Mouse (Mus musculus) midbrain, embryonic 12.5 days (tissue): ENCODE data around the gene Stum. TPM values are rescaled to one million over a fixed set of nuclear protein-coding genes. Genes with fewer than 3 reads are reported as not detected.
A peak's percentile ranks its signal among the peaks of the same experiment; 100 is the strongest.

Experiments used
- ATAC-seq: fragments of 200-750 bp; cut with Nextera tagmentation; 2 replicates; pipeline ENCODE4 v1.8.0; 2017; ENCODE audit warnings: low read depth, moderate TSS enrichment, moderate library complexity; ENCODE audit not compliant: low FRiP score
- H3K27ac ChIP-seq: fragments of 300-500 bp; sonication (generic); replicated peaks from 2 replicates; pipeline ENCODE4 v1.5.1; 2016; ENCODE audit warnings: mild to moderate bottlenecking
- H3K27me3 ChIP-seq: fragments of 300-500 bp; sonication (generic); 2 replicates; pipeline ENCODE4 v1.6.1; 2016; ENCODE audit warnings: mild to moderate bottlenecking
- H3K36me3 ChIP-seq: fragments of 300-500 bp; sonication (generic); 2 replicates; pipeline ENCODE4 v1.6.1; 2016
- H3K4me1 ChIP-seq: fragments of 300-500 bp; sonication (generic); 2 replicates; pipeline ENCODE4 v1.6.1; 2016
- H3K4me2 ChIP-seq: fragments of 300-500 bp; sonication (generic); replicated peaks from 2 replicates; pipeline ENCODE4 v1.6.1; 2016; ENCODE audit warnings: mild to moderate bottlenecking, moderate library complexity
- H3K4me3 ChIP-seq: fragments of 300-500 bp; sonication (generic); 2 replicates; pipeline ENCODE4 v1.5.1; 2016; ENCODE audit warnings: mild to moderate bottlenecking
- H3K9ac ChIP-seq: fragments of 300-500 bp; sonication (generic); replicated peaks from 2 replicates; pipeline ENCODE4 v1.6.1; 2016; ENCODE audit warnings: mild to moderate bottlenecking, moderate library complexity
- H3K9me3 ChIP-seq: fragments of 300-500 bp; sonication (generic); 2 replicates; pipeline ENCODE4 v1.6.1; 2016; ENCODE audit warnings: mild to moderate bottlenecking
- WGBS: fragments of 180-500 bp; shearing (Covaris S2); methylation state at CpG from one replicate; pipeline ENCODE4 v1.1.7; 2016; 5-methylcytosine and 5-hydroxymethylcytosine counted together
- polyA plus RNA-seq: library from polyadenylated mRNA; unstranded; fragments of >200 nt; fragmentation: Nextera tagmentation; extraction: Ambion mirVana; gene quantifications from 2 replicates; pipeline ENCODE4 v1.2.1, GENCODE M21; 2016

Stum gene
- polyA plus RNA-seq, 1 experiment from 2014 or later = 0.97 TPM

DNA sequence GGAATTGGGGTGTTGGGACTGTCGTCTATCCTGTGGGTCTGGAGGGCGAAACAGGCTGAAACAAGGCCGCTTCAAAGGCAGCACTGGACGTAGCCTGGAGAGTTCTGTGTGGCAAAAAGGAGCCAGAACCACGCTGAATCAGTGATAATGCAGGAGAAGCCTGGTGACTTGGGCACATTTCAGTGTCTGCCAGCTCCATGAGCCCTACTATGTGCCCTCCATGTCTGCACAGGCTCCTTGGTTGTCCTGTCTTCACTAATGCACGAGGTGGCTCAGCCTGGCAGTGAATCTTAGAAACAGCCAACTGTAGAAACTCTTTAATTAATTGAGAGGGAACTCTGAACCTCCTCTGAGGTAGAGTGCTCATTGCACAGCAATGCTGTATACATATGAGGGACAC is 56.9 kb downstream of the Stum start:
- Histone ChIP-seq H3K9me3 (no peaks in the 10 kb centered on the region), H3K27ac (no peak overlapping the region), H3K4me2 (no peak overlapping the region), H3K4me1 (peaks cover 10% of the 10 kb centered on the region; the same call in 1 of the 2 replicates), H3K4me3 (no peak overlapping the region), H3K36me3 (no peaks in the 10 kb centered on the region), H3K9ac (no peak overlapping the region), H3K27me3 (no peaks in the 10 kb centered on the region)
- no peak for ATAC-seq
- WGBS = 83% methylated on average over 6 of the region's 6 CpGs

DNA sequence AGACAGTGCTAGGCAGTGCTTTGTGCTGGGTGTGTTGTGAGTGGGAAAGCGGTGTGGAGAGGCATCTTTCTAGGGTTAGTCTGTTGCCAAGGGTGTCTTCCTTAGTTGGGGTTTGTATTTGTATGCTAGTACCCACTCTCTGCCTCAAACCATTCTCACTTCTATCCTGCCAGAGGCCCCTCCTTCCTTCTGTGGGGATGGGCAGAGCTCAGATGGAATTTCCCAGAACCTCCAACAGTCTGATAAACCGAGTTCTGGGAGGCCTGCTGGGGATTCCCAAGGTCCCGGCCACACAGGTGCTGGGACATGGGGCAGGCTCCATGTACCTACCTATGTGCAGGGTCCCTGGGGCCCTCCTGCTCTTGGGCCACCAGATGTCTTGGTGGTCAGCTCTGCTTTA is 59.4 kb downstream of the Stum start:
- Histone ChIP-seq H3K4me3 (no peak overlapping the region), H3K9me3 (no peaks in the 10 kb centered on the region), H3K36me3 (no peaks in the 10 kb centered on the region), H3K9ac (no peak overlapping the region), H3K27me3 (no peaks in the 10 kb centered on the region), H3K4me1 (peaks cover 22% of the 10 kb centered on the region), H3K27ac (no peak overlapping the region), H3K4me2 (no peak overlapping the region)
- no peak for ATAC-seq
- 75% methylated on average over 3 of the region's 3 CpGs for WGBS

DNA sequence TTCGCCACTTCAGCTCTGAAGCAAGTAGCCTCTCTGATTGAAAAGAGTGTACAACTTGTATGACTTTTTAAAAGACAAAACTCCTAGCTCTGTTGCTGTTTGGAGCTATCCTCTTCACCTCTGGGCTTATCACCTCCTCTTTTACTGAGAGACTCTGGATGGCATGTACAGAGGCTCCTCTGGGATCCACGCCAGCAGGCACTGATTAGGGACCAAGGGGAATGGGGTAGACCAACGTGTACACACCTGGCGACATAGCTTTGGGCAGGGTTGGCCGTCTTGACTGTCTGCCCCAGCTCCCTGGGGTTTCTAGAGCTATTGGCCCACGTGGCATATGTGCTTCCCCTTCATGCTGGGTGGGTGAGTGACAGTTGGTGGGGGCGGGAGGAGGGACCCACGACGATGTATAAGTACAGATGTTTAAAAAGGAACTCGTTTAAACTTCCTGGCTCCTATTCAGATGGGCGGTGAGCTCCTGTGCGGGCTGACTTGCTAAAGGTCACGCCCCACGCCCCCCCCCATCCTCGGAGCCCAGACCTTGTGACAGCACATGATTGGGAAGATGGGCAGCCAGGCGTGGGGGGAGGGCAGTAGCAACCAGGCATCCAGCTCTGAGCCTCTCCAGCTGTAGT is 60.2 kb downstream of the Stum start:
- Histone ChIP-seq H3K9me3 (no peaks in the 10 kb centered on the region), H3K4me3 (no peak overlapping the region), H3K4me2 (no peak overlapping the region), H3K27ac (no peak overlapping the region), H3K27me3 (no peaks in the 10 kb centered on the region), H3K9ac (no peak overlapping the region), H3K36me3 (no peaks in the 10 kb centered on the region), H3K4me1 (peaks cover 22% of the 10 kb centered on the region)
- WGBS = 66% methylated on average over 16 of the region's 16 CpGs
- no peak for ATAC-seq

DNA sequence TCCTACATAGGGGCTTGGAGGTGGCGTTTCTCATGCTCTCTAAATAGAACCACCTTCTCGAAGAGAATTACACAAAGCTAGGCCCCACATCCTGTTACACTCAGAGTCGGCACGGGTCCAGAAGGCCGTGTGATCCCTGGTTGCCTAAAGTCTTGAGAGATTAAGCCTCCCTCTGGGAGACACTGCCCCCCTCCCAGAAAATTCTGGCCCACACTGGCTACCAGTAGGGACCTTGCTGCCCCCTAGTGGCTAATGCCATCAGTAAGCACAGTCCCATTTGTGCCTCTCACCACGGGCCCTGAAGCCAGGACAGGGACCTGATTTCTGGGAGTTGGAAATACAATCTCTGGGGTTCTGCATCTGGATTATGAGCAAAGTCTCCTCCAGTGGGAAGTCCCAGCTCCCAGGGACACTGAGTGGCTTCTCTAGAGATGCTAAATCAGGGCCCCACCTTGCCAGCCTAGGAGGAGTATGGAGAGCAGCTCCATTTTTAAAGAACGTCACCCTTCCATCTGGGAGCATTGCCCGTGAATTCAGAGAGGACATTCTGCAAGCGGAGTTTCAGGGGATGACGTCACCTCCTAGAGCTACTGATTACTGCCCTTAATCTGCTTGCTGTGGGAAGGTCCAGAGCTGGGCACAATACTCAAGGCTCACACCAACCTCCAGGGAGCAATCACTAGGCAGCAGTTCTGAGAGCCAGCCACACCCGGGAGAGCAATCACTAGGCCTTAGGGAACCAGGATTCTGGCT is 61.1 kb downstream of the Stum start:
- WGBS = 30% methylated on average over 11 of the region's 11 CpGs
- H3K4me2 ChIP-seq = peak overlapping the region; percentile 11; the same call in 1 of the 2 replicates
- H3K9ac ChIP-seq = no peak overlapping the region
- H3K4me3 ChIP-seq = no peak overlapping the region
- 0 out of 2 replicates have a peak, but pooled peaks have one; percentile 45 for ATAC-seq
- no peaks in the 10 kb centered on the region for H3K27me3 ChIP-seq
- H3K4me1 ChIP-seq = peaks cover 22% of the 10 kb centered on the region
- H3K36me3 ChIP-seq = no peaks in the 10 kb centered on the region
- H3K27ac ChIP-seq = no peak overlapping the region
- no peaks in the 10 kb centered on the region for H3K9me3 ChIP-seq

GRCm38 (mm10) chr1:180421165-180421909 is 62.0 kb downstream of the Stum start:
- WGBS = 54% methylated on average over 25 of the region's 25 CpGs
- no peaks in the 10 kb centered on the region for H3K9me3 ChIP-seq
- no peaks in the 10 kb centered on the region for H3K27me3 ChIP-seq
- H3K4me2 ChIP-seq = peak overlapping the region; percentile 11
- no peaks in the 10 kb centered on the region for H3K36me3 ChIP-seq
- ATAC-seq = peak; percentile 13
- no peak overlapping the region for H3K9ac ChIP-seq
- H3K27ac ChIP-seq = peak overlapping the region; percentile 35; the same call in 1 of the 2 replicates
- no peak overlapping the region for H3K4me3 ChIP-seq
- H3K4me1 ChIP-seq = peaks cover 22% of the 10 kb centered on the region

DNA sequence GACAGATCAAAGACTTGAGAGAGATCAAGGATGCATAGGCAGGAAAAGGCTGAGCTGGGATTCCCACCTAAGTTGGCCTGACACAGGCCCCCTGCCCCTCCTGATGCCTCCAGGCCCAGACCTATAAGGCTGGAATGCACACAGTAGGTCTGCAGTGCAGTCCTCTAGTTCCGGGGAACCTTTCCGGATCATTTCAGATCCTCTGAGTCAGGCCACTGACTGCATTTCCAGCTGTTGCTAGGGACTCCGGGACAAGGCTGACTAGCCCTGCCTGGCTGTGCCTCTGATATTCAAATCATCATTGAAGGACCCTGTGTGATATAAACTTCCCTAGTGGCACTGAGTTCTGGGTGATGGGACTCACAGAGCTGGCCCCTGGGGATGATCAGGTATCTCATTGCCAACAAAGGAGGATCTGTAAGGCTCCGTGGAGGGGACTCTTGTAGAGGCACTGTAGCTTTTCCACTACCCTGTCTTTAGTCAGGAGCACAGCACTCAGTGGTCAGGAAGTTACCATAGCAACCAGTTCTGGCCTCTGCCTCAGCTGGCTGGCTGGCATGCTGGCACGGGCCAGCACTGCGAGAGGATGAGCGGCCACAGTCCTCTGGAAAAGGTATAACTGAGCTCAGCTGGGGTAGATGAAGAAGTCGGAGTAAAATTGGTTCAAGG is 62.7 kb downstream of the Stum start:
- peak overlapping the region; percentile 11 for H3K4me2 ChIP-seq
- no peak overlapping the region for H3K4me3 ChIP-seq

GRCm38 (mm10) chr1:180419059-180419458 is 64.2 kb downstream of the Stum start:
- Histone ChIP-seq H3K36me3 (no peaks in the 10 kb centered on the region), H3K4me1 (peaks cover 22% of the 10 kb centered on the region), H3K27ac (no peak overlapping the region), H3K4me2 (no peak overlapping the region), H3K27me3 (no peaks in the 10 kb centered on the region), H3K9me3 (no peaks in the 10 kb centered on the region), H3K4me3 (no peak overlapping the region), H3K9ac (no peak overlapping the region)
- WGBS = 88% methylated on average over 2 of the region's 2 CpGs
- no peak for ATAC-seq

More for the DNA sequence above, 62.7 kb downstream of the Stum start:
- Histone ChIP-seq H3K27me3 (no peaks in the 10 kb centered on the region), H3K4me1 (peaks cover 22% of the 10 kb centered on the region), H3K36me3 (no peaks in the 10 kb centered on the region), H3K9me3 (no peaks in the 10 kb centered on the region), H3K9ac (no peak overlapping the region), H3K27ac (peak overlapping the region; percentile 35; the same call in 1 of the 2 replicates)
- peak; percentile 64 for ATAC-seq
- WGBS = 32% methylated on average over 8 of the region's 8 CpGs

DNA sequence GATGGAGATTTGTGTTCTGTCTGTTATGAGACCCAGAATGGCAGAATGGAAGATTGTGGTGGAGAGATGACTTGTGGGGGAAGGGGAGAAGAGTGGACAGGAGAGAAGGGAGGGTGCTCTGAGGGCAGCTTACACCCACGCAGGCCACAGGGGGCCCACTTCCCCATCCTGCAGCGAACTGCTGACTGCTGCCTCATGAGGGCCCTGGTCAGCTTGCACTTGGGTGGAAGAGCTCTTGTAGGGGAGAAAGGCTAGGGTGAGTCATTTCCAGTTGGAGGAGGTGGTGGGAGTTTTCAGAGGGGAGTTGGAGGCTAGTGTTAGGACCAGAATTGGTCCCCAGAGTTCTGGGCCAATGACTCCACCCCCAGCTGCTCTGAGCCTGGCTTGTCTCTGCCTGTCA is 66.2 kb downstream of the Stum start:
- H3K4me2 ChIP-seq = no peak overlapping the region
- H3K36me3 ChIP-seq = no peaks in the 10 kb centered on the region
- no peak overlapping the region for H3K4me3 ChIP-seq
- peaks cover 20% of the 10 kb centered on the region for H3K4me1 ChIP-seq
- ATAC-seq = no peak
- 61% methylated on average over 2 of the region's 2 CpGs for whole genome bisulfite sequencing
- no peak overlapping the region for H3K27ac ChIP-seq
- H3K9ac ChIP-seq = no peak overlapping the region
- no peaks in the 10 kb centered on the region for H3K9me3 ChIP-seq
- H3K27me3 ChIP-seq = no peaks in the 10 kb centered on the region

GRCm38 (mm10) chr1:180415836-180416235 is 67.5 kb downstream of the Stum start:
- 85% methylated on average over 7 of the region's 7 CpGs for WGBS
- no peak overlapping the region for H3K9ac ChIP-seq
- H3K4me1 ChIP-seq = peaks cover 7% of the 10 kb centered on the region
- H3K27ac ChIP-seq = no peak overlapping the region
- no peaks in the 10 kb centered on the region for H3K27me3 ChIP-seq
- no peaks in the 10 kb centered on the region for H3K9me3 ChIP-seq
- no peaks in the 10 kb centered on the region for H3K36me3 ChIP-seq
- H3K4me2 ChIP-seq = no peak overlapping the region
- ATAC-seq = no peak
- no peak overlapping the region for H3K4me3 ChIP-seq

GRCm38 (mm10) chr1:180415064-180415463 is 68.2 kb downstream of the Stum start:
- no peak overlapping the region for H3K4me2 ChIP-seq
- H3K9ac ChIP-seq = no peak overlapping the region
- no peak for ATAC-seq
- no peaks in the 10 kb centered on the region for H3K36me3 ChIP-seq
- H3K9me3 ChIP-seq = no peaks in the 10 kb centered on the region
- no peak overlapping the region for H3K27ac ChIP-seq
- no peaks in the 10 kb centered on the region for H3K4me1 ChIP-seq
- WGBS = 63% methylated on average over 4 of the region's 4 CpGs
- no peaks in the 10 kb centered on the region for H3K27me3 ChIP-seq
- H3K4me3 ChIP-seq = no peak overlapping the region

DNA sequence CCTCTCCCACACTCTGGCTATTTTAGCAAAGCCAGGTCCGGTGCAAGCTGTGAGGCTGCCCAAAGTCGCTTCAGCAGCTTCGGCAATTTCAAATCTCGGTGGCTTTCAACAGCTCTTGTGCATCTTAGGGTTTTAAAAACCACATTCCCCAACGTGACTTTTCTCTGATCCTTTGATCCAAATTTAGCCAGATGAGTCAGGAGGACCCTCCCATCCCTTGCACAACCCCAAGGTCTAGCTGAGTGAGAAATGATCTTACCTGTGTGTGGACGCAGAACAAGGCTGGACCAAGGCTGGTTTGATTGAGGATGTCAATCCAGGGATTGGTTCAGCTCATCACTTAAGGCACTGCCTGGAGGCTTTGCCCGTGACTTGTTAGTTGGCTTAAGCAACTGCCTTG is 73.0 kb downstream of the Stum start:
- H3K27me3 ChIP-seq = no peaks in the 10 kb centered on the region
- no peak overlapping the region for H3K4me3 ChIP-seq
- H3K27ac ChIP-seq = no peak overlapping the region
- no peak for ATAC-seq
- no peak overlapping the region for H3K9ac ChIP-seq
- H3K4me2 ChIP-seq = no peak overlapping the region
- H3K9me3 ChIP-seq = no peaks in the 10 kb centered on the region
- H3K4me1 ChIP-seq = 0 out of 2 replicates have a peak, but pooled peaks cover 12% of the 10 kb centered on the region
- no peaks in the 10 kb centered on the region for H3K36me3 ChIP-seq
- 84% methylated on average over 7 of the region's 7 CpGs for WGBS
